Mouse (Mus musculus): ENCODE measurements around the gene Ubash3b. TPM values are rescaled to one million over a fixed set of nuclear protein-coding genes. Genes with fewer than 3 reads are reported as not detected.

Ubash3b gene
- polyA plus RNA-seq, 1 experiment from 2014 or later: 5.7 TPM

DNA sequence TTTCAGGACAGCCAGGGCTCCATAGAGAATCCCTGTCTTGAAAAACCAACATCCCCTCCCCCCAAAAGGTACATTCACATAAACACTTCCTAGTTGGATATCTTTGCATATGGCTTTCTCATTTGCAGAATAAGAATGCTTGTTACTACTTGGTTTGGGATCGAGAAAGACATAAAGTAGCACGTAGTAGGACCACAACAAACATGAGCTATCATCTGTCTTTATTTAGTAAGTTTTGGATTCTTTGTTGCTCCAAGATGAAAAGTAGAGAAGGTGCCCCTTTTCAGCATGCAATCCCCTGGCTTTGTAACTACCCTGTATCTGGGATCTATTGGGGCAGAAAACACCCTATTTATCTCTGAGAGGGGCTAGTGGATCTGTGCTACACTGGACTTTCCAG, 25.2 kb downstream of the Ubash3b start:
- no peaks in the 10 kb centered on the region for H3K27me3 ChIP-seq
- H3K4me2 ChIP-seq: no peak overlapping the region
- ATAC-seq (ENCODE audit: insufficient read depth): no peak
- peaks cover 47% of the 10 kb centered on the region for H3K4me1 ChIP-seq (replicated peaks)
- no peak overlapping the region for H3K27ac ChIP-seq (replicated peaks)
- H3K9ac ChIP-seq: no peak overlapping the region
- H3K36me3 ChIP-seq (replicated peaks): no peaks in the 10 kb centered on the region
- no peak overlapping the region for H3K4me3 ChIP-seq (replicated peaks)
- no peaks in the 10 kb centered on the region for H3K9me3 ChIP-seq (replicated peaks)
- WGBS (ENCODE audit: insufficient replicate concordance): 72% methylated on average over 2 of the region's 2 CpGs

GRCm38 (mm10) chr9:41134907-41135306, 26.6 kb downstream of the Ubash3b start:
- Histone ChIP-seq H3K36me3 (replicated peaks) (no peaks in the 10 kb centered on the region), H3K9me3 (replicated peaks) (no peaks in the 10 kb centered on the region), H3K4me1 (replicated peaks) (peaks cover 47% of the 10 kb centered on the region), H3K27ac (replicated peaks) (no peak overlapping the region), H3K4me3 (replicated peaks) (no peak overlapping the region), H3K9ac (no peak overlapping the region), H3K4me2 (no peak overlapping the region), H3K27me3 (no peaks in the 10 kb centered on the region)
- WGBS (ENCODE audit: insufficient replicate concordance): 21% methylated on average over 4 of the region's 4 CpGs
- no peak for ATAC-seq (ENCODE audit: insufficient read depth)

DNA sequence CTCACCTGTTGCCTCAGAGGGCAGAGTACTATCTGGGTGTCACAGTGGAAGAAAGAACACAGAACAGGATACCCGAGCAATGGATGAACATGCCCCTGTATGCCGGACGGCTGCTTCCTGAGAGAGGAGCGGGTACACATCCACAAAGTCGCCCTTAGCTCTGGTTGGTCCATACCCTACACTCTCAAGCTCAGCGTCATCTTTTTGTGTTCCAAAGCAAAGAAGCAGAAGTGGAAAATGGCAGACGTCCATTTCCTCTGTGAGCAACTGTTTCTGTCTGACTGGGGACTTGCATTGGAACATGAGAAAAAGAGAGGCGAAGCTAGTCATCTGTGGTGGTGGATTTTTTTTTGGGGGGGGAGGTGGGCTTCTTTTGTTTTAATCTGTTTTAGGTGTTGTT, 30.9 kb downstream of the Ubash3b start:
- no peak overlapping the region for H3K27ac ChIP-seq (replicated peaks)
- H3K36me3 ChIP-seq (replicated peaks): no peaks in the 10 kb centered on the region
- ATAC-seq (ENCODE audit: insufficient read depth): no peak
- 53% methylated on average over 8 of the region's 8 CpGs for WGBS (ENCODE audit: insufficient replicate concordance)
- H3K9me3 ChIP-seq (replicated peaks): no peaks in the 10 kb centered on the region
- no peak overlapping the region for H3K9ac ChIP-seq
- H3K4me3 ChIP-seq (replicated peaks): no peak overlapping the region
- no peaks in the 10 kb centered on the region for H3K27me3 ChIP-seq
- H3K4me2 ChIP-seq: no peak overlapping the region
- H3K4me1 ChIP-seq (replicated peaks): peaks cover 18% of the 10 kb centered on the region

GRCm38 (mm10) chr9:41129802-41130480, 31.6 kb downstream of the Ubash3b start:
- Histone ChIP-seq H3K4me3 (replicated peaks) (no peak overlapping the region), H3K4me1 (replicated peaks) (peaks cover 13% of the 10 kb centered on the region), H3K36me3 (replicated peaks) (no peaks in the 10 kb centered on the region), H3K27me3 (no peaks in the 10 kb centered on the region), H3K9ac (no peak overlapping the region), H3K27ac (replicated peaks) (no peak overlapping the region), H3K9me3 (replicated peaks) (no peaks in the 10 kb centered on the region), H3K4me2 (no peak overlapping the region)
- WGBS (ENCODE audit: insufficient replicate concordance): 47% methylated on average over 10 of the region's 10 CpGs
- no peak for ATAC-seq (ENCODE audit: insufficient read depth)

- WGBS (ENCODE audit: insufficient replicate concordance): 58% methylated on average over 3 of the region's 3 CpGs
Observed at GRCm38 (mm10) chr9:41129273-41129672, 32.2 kb downstream of the Ubash3b start.

GRCm38 (mm10) chr9:41126723-41127122, 34.8 kb downstream of the Ubash3b start:
- H3K36me3 ChIP-seq (replicated peaks): no peaks in the 10 kb centered on the region
- ATAC-seq (ENCODE audit: insufficient read depth): no peak
- WGBS (ENCODE audit: insufficient replicate concordance): 61% methylated on average over 3 of the region's 3 CpGs

More at GRCm38 (mm10) chr9:41129273-41129672, 32.2 kb downstream of the Ubash3b start:
- H3K36me3 ChIP-seq (replicated peaks): no peaks in the 10 kb centered on the region
- no peaks in the 10 kb centered on the region for H3K27me3 ChIP-seq
- H3K9ac ChIP-seq: no peak overlapping the region
- peaks cover 11% of the 10 kb centered on the region; the same call in 1 of the 2 replicates for H3K4me1 ChIP-seq (replicated peaks)
- H3K4me3 ChIP-seq (replicated peaks): no peak overlapping the region
- no peak for ATAC-seq (ENCODE audit: insufficient read depth)
- no peaks in the 10 kb centered on the region for H3K9me3 ChIP-seq (replicated peaks)
- no peak overlapping the region for H3K27ac ChIP-seq (replicated peaks)
- no peak overlapping the region for H3K4me2 ChIP-seq

GRCm38 (mm10) chr9:41124305-41124704, 37.2 kb downstream of the Ubash3b start:
- Histone ChIP-seq H3K4me3 (replicated peaks) (no peak overlapping the region), H3K4me1 (replicated peaks) (peaks cover 12% of the 10 kb centered on the region; the same call in 1 of the 2 replicates)

More at GRCm38 (mm10) chr9:41126723-41127122, 34.8 kb downstream of the Ubash3b start:
- Histone ChIP-seq H3K27me3 (no peaks in the 10 kb centered on the region), H3K9ac (no peak overlapping the region), H3K4me2 (no peak overlapping the region), H3K4me1 (replicated peaks) (peaks cover 11% of the 10 kb centered on the region; the same call in 1 of the 2 replicates), H3K9me3 (replicated peaks) (no peaks in the 10 kb centered on the region), H3K27ac (replicated peaks) (no peak overlapping the region), H3K4me3 (replicated peaks) (no peak overlapping the region)

DNA sequence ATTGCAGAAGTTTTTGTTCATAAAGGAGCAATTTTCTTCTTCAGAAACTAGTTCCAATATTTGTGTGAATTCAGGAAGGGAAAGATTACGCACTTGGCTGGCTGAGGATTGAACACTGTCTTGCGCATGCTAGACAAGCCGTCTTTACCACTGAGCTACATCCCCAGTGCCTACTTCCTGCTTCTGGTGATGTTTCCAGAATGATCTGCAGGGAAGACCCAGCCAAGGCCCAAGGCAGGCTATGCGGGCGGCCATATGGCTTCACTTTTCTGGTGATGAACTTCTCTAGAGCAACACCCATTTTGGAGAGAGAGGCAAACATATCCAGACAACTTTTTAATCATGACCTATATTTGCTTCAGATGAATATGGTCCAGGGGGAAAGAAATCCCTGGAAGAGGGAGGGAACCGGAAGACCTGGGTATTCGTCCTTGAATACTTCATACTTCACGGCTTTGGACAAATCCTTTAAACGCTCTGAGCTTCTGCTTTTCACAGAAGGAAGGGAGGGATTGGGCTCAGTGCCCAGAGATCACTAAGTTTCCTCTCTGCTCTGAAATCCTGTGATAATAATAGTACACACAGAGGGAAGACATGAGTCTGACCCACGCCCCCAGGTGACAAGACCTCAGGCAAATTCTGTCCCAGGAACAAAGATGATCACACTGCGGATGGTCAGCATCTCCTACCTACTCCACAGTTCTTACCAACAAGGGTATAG, 38.9 kb downstream of the Ubash3b start:
- H3K36me3 ChIP-seq (replicated peaks): no peaks in the 10 kb centered on the region
- H3K4me2 ChIP-seq: no peak overlapping the region
- no peaks in the 10 kb centered on the region for H3K27me3 ChIP-seq
- H3K4me3 ChIP-seq (replicated peaks): no peak overlapping the region
- no peaks in the 10 kb centered on the region for H3K9me3 ChIP-seq (replicated peaks)
- ATAC-seq (ENCODE audit: insufficient read depth): no peak
- no peak overlapping the region for H3K9ac ChIP-seq
- WGBS (ENCODE audit: insufficient replicate concordance): 65% methylated on average over 11 of the region's 11 CpGs
- H3K27ac ChIP-seq (replicated peaks): no peak overlapping the region
- H3K4me1 ChIP-seq (replicated peaks): peaks cover 25% of the 10 kb centered on the region

More at GRCm38 (mm10) chr9:41124305-41124704, 37.2 kb downstream of the Ubash3b start:
- Histone ChIP-seq H3K27ac (replicated peaks) (no peak overlapping the region), H3K9me3 (replicated peaks) (no peaks in the 10 kb centered on the region), H3K36me3 (replicated peaks) (no peaks in the 10 kb centered on the region), H3K9ac (no peak overlapping the region), H3K4me2 (no peak overlapping the region), H3K27me3 (no peaks in the 10 kb centered on the region)
- no peak for ATAC-seq (ENCODE audit: insufficient read depth)
- WGBS (ENCODE audit: insufficient replicate concordance): 73% methylated on average over 6 of the region's 6 CpGs

- Histone ChIP-seq H3K36me3 (replicated peaks) (no peaks in the 10 kb centered on the region), H3K4me3 (replicated peaks) (no peak overlapping the region), H3K4me2 (no peak overlapping the region), H3K9me3 (replicated peaks) (no peaks in the 10 kb centered on the region), H3K27ac (replicated peaks) (no peak overlapping the region), H3K27me3 (no peaks in the 10 kb centered on the region), H3K4me1 (replicated peaks) (peaks cover 29% of the 10 kb centered on the region), H3K9ac (no peak overlapping the region)
- no peak for ATAC-seq (ENCODE audit: insufficient read depth)
- 71% methylated on average over 6 of the region's 6 CpGs for WGBS (ENCODE audit: insufficient replicate concordance)
Observed at GRCm38 (mm10) chr9:41121701-41122354, 39.7 kb downstream of the Ubash3b start.

DNA sequence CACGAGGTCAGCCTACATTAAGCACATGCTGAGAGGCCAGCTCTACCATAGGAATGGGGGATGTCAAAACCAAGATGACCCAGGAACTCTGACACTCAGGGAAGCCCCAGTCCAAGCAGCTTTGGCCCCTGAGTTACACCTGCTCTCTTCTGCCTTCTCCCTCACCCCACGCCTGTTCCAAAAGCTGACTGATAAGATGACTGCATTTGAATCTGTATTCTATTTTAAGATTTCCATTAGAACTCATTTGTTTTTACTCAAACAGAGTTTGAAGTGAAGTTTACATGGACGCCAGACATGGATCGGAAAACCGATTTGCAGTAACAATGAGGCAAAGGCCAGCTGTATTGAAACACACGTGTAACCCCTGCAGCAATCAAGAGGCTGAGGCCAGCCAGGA, 41.5 kb downstream of the Ubash3b start:
- whole genome bisulfite sequencing (ENCODE audit: insufficient replicate concordance): 58% methylated on average over 6 of the region's 6 CpGs
- H3K4me2 ChIP-seq: no peak overlapping the region
- no peaks in the 10 kb centered on the region for H3K27me3 ChIP-seq
- ATAC-seq (ENCODE audit: insufficient read depth): no peak
- no peaks in the 10 kb centered on the region for H3K9me3 ChIP-seq (replicated peaks)
- no peaks in the 10 kb centered on the region for H3K36me3 ChIP-seq (replicated peaks)
- no peak overlapping the region for H3K9ac ChIP-seq
- peaks cover 29% of the 10 kb centered on the region for H3K4me1 ChIP-seq (replicated peaks)
- no peak overlapping the region for H3K27ac ChIP-seq (replicated peaks)
- no peak overlapping the region for H3K4me3 ChIP-seq (replicated peaks)

- H3K27me3 ChIP-seq: no peaks in the 10 kb centered on the region
- no peaks in the 10 kb centered on the region for H3K36me3 ChIP-seq (replicated peaks)
- WGBS (ENCODE audit: insufficient replicate concordance): 16% methylated on average over 7 of the region's 7 CpGs
- no peak overlapping the region for H3K27ac ChIP-seq (replicated peaks)
- no peak overlapping the region for H3K9ac ChIP-seq
- ATAC-seq (ENCODE audit: insufficient read depth): peak; percentile 91
- H3K4me3 ChIP-seq (replicated peaks): no peak overlapping the region
- peak overlapping the region; percentile 26 for H3K4me2 ChIP-seq
- peaks cover 29% of the 10 kb centered on the region for H3K4me1 ChIP-seq (replicated peaks)
- no peaks in the 10 kb centered on the region for H3K9me3 ChIP-seq (replicated peaks)
Observed at GRCm38 (mm10) chr9:41118065-41118464, 43.4 kb downstream of the Ubash3b start.
